Mouse (Mus musculus) bone marrow macrophage, adult 2 months (primary cell): ENCODE data around the gene Col9a1.

Experiments
- CTCF ChIP-seq: IDR thresholded peaks from 2 replicates; pipeline ENCODE4 v1.5.1; 2012; ENCODE audit warnings: low read depth, mild to moderate bottlenecking, low read length, moderate library complexity
- POLR2A ChIP-seq: IDR thresholded peaks from 2 replicates; pipeline ENCODE4 v1.6.1; 2012; ENCODE audit warnings: mild to moderate bottlenecking, low read depth, low read length, borderline replicate concordance

- TF ChIP-seq CTCF: no peak
- no peak for TF ChIP-seq POLR2A
Measured at GRCm38 (mm10) chr1:24194111-24194510, 16.7 kb downstream of the Col9a1 start.
